Mouse (Mus musculus) limb, embryonic 14.5 days (tissue): ENCODE data around the gene Mipol1. TPM values are rescaled to one million over a fixed set of nuclear protein-coding genes. Genes with fewer than 3 reads are reported as not detected.

Source experiments
- ATAC-seq: fragments of 200-750 bp; cut with Nextera tagmentation; 2 replicates; pipeline ENCODE4 v1.8.0; 2017; ENCODE audit warnings: low read depth, moderate number of reproducible peaks, moderate TSS enrichment; ENCODE audit not compliant: low FRiP score
- DNase-seq: peaks from one replicate; pipeline ENCODE4 v3.0.0-alpha.2; 2015; ENCODE audit warnings: low spot score
- H3K27ac ChIP-seq: fragments of 300-500 bp; sonication (generic); replicated peaks from 2 replicates; pipeline ENCODE4 v1.5.1; 2014; ENCODE audit warnings: low read depth, mild to moderate bottlenecking, low read length, moderate library complexity, mixed read lengths
- H3K27me3 ChIP-seq: fragments of 300-500 bp; sonication (generic); 2 replicates; pipeline ENCODE4 v1.6.1; 2014; ENCODE audit warnings: low read length, mixed read lengths; ENCODE audit not compliant: control insufficient read depth, insufficient read depth
- H3K36me3 ChIP-seq: fragments of 300-500 bp; sonication (generic); 2 replicates; pipeline ENCODE4 v1.6.1; 2014; ENCODE audit warnings: mild to moderate bottlenecking, low read length, moderate library complexity, mixed read lengths; ENCODE audit not compliant: control insufficient read depth, insufficient read depth
- H3K4me1 ChIP-seq: fragments of 300-500 bp; sonication (generic); 2 replicates; pipeline ENCODE4 v1.6.1; 2014; ENCODE audit warnings: antibody characterized with exemption, low read length, mixed read lengths; ENCODE audit not compliant: control insufficient read depth, insufficient read depth
- H3K4me2 ChIP-seq: fragments of 300-500 bp; sonication (generic); replicated peaks from 2 replicates; pipeline ENCODE4 v1.6.1; 2014; ENCODE audit warnings: low read depth, mild to moderate bottlenecking, low read length, moderate library complexity; ENCODE audit not compliant: severe bottlenecking
- H3K4me3 ChIP-seq: fragments of 300-500 bp; sonication (generic); replicated peaks from 2 replicates; pipeline ENCODE4 v1.5.1; 2014; ENCODE audit warnings: low read length
- H3K9ac ChIP-seq: fragments of 300-500 bp; sonication (generic); 2 replicates; pipeline ENCODE4 v1.6.1; 2014; ENCODE audit warnings: mild to moderate bottlenecking, low read depth, low read length, moderate library complexity; ENCODE audit not compliant: severe bottlenecking
- H3K9me3 ChIP-seq: fragments of 300-500 bp; sonication (generic); 2 replicates; pipeline ENCODE4 v1.6.1; 2016; ENCODE audit warnings: low read length; ENCODE audit not compliant: control insufficient read depth
- POLR2A ChIP-seq: fragments of 200-500 bp; IDR thresholded peaks from 2 replicates; pipeline ENCODE4 v1.8.0; 2012; ENCODE audit warnings: inconsistent platforms, mild to moderate bottlenecking, moderate library complexity, borderline replicate concordance; ENCODE audit not compliant: insufficient read depth, insufficient read length; ENCODE audit errors: extremely low read depth
- WGBS: fragments of 180-500 bp; shearing (Covaris S2); extraction: QIAGEN DNeasy Blood & Tissue Kit; methylation state at CpG from one replicate; pipeline ENCODE4 v1.1.7; 2014; 5-methylcytosine and 5-hydroxymethylcytosine counted together
- polyA plus RNA-seq, 2 experiments: library from polyadenylated mRNA; depleted of rRNA in 1 of 2; stranded (reverse) in 1 of 2; unstranded in 1 of 2; fragments of >200 nt; fragmentation: Nextera tagmentation in 1 of 2; extraction: Ambion mirVana in 1 of 2; gene quantifications; 2 replicates each; pipeline versions ENCODE4 v1.2.1 to v1.2.3; 2012 to 2014

Gene Mipol1
- polyA plus RNA-seq, 2 experiments: 5.3 to 8.2 TPM

DNA sequence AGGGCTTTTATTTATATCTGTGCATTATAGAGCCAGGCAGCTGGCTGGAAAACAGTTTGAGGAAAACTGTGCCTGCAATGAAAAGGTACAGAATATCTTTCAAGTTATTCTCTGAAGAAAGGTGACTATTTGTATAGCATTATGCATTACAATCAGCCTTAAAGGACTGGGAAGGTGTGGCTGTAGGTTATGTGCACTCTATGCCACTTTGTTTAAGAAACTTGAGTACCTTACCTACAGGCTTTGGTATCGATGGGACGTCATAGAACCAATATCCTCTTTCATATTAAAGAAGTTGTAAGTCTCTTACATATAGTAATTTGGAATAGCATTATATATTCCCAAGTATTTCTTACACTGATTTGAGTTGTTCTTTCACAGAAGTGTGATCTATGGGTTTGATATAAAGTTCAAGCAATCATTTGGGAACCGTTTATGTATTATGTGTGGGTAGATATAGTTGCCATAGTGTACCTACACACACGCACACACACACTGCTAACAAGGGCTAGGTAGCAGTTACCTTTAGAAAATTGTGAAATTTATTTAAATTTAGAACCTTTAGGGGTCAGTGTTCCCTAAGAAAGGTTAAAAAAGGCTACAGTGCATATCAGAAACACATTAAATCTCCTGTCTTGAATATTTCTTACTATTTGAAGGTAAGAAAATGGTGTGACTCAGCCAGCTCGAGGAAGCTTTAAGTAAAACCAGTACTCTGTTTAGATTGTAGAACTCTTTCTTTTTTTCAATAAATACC lies 55.3 kb downstream of the Mipol1 start:
- Histone ChIP-seq H3K27ac (no peak overlapping the region), H3K36me3 (no peaks in the 10 kb centered on the region), H3K4me1 (no peaks in the 10 kb centered on the region), H3K27me3 (no peaks in the 10 kb centered on the region), H3K4me3 (no peak overlapping the region), H3K4me2 (no peak overlapping the region), H3K9me3 (no peaks in the 10 kb centered on the region), H3K9ac (no peak overlapping the region)
- 77% methylated on average over 5 of the region's 5 CpGs for WGBS
- DNase-seq: no peak
- no peak for TF ChIP-seq POLR2A
- ATAC-seq: no peak

DNA sequence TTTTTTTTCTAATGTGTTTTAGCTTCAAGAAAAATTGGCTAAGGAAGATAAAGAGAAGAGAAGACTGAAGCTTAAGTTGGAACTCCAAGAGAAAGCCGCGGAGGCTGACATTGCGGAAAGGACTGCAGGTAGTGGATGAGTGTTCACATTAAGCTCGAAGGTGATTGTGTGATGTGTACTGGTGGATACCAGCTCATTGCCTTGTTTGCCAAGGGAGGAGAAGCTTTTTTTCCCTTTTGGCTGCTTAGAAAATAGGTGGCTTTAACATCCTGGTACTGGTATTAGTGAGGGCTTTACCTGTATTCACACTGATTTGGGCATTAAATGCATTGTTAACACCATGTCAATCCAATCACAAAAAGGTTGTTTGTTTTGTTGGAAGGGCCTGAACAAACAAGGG lies 77.1 kb downstream of the Mipol1 start:
- H3K9me3 ChIP-seq: no peaks in the 10 kb centered on the region
- no peak overlapping the region for H3K9ac ChIP-seq
- TF ChIP-seq POLR2A: no peak
- H3K27me3 ChIP-seq: no peaks in the 10 kb centered on the region
- no peaks in the 10 kb centered on the region for H3K36me3 ChIP-seq
- no peak overlapping the region for H3K4me2 ChIP-seq
- no peak for ATAC-seq
- H3K4me1 ChIP-seq: no peaks in the 10 kb centered on the region
- no peak overlapping the region for H3K27ac ChIP-seq
- WGBS: 92% methylated on average over 4 of the region's 4 CpGs
- H3K4me3 ChIP-seq: no peak overlapping the region
- DNase-seq: no peak

DNA sequence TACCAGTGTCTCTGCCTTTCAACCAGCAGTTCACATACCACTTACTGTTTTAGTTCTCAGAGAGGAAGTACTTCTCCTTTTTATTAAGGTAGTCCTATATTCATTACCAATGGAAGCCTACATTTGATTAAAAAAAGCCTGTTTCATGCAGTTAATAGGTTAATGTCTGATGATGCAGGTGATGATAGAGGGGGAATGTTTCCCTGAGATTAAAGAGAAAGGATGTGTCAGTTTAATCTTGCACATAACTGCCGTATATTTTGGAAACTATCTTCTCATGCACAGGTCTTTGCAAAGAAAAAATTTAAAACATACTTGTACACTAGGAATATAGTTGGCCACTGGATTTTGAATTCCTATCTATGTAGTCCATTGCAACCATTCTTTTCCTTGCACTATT lies 77.5 kb downstream of the Mipol1 start:
- no peak overlapping the region for H3K27ac ChIP-seq

DNA sequence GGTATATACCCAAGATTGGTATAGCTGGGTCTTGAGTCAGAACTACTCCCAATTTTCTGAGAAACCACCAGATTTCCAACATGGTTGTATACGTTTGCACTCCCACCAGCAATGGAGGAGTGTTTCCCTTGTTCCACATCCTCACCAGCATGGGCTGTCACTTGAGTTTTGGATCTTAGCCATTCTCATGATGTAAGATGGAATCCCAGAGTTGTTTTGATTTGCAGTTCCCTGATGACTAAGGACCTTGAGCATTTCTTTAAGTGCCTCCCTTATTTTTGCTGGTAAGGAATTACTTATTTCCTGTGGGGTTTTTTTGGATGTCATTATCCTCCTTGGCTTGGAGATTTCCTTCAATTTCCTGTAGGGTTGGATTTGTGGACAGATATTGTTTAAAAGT lies 108.8 kb downstream of the Mipol1 start:
- Histone ChIP-seq H3K27me3 (no peaks in the 10 kb centered on the region), H3K36me3 (no peaks in the 10 kb centered on the region), H3K4me1 (no peaks in the 10 kb centered on the region), H3K9ac (no peak overlapping the region), H3K4me2 (no peak overlapping the region), H3K4me3 (no peak overlapping the region), H3K27ac (no peak overlapping the region), H3K9me3 (no peaks in the 10 kb centered on the region)
- ATAC-seq (no peak), DNase-seq (no peak)
- 87% methylated on average over 1 of the region's 1 CpGs for WGBS
- no peak for TF ChIP-seq POLR2A

More for the DNA sequence above, 77.5 kb downstream of the Mipol1 start:
- Histone ChIP-seq H3K4me3 (no peak overlapping the region), H3K36me3 (no peaks in the 10 kb centered on the region), H3K4me1 (no peaks in the 10 kb centered on the region), H3K4me2 (no peak overlapping the region), H3K27me3 (no peaks in the 10 kb centered on the region), H3K9me3 (no peaks in the 10 kb centered on the region), H3K9ac (no peak overlapping the region)
- 82% methylated on average over 1 of the region's 1 CpGs for WGBS
- ATAC-seq: no peak
- TF ChIP-seq POLR2A: no peak
- DNase-seq: no peak

DNA sequence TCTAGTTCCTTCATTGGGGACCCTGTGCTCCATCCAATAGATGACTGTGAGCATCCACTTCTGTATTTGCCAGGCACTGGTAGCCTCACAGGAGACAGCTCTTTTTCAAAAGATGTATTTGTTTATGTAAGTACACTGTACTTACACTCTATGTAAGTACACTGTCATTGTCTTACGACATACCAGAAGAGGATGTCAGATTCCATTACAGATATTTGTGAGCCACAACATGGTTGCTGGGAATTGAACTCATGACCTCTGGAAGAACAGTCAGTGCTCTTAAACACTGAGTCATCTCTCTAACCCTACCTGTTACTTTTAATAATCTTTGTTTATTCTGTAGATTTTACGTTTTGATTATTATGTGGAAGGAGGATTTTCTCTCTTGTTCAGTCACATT lies 109.9 kb downstream of the Mipol1 start:
- DNase-seq: no peak
- ATAC-seq: no peak
- Histone ChIP-seq H3K36me3 (no peaks in the 10 kb centered on the region), H3K9me3 (no peaks in the 10 kb centered on the region), H3K27me3 (no peaks in the 10 kb centered on the region), H3K4me1 (no peaks in the 10 kb centered on the region), H3K27ac (no peak overlapping the region), H3K9ac (no peak overlapping the region), H3K4me2 (no peak overlapping the region), H3K4me3 (no peak overlapping the region)
- 91% methylated on average over 2 of the region's 2 CpGs for WGBS
- no peak for TF ChIP-seq POLR2A

DNA sequence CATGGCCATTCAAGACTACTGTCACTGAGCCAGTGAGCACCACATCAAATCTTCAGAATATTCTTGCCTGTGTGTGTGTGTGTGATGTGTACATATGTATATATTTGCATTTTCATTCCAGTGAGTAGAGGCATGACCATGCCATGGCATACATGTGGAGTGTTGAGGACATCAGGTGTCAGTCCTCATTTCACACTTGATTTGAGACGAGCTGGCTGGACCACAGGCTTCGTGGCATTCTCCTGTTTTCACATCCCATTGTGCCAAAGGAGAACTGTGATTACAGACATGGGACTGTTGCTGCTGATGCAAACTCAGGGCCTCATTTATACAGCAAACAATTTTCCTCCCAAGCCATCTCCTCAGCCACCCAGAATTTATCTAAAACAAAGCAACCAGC lies 132.5 kb downstream of the Mipol1 start:
- Histone ChIP-seq H3K27me3 (no peaks in the 10 kb centered on the region), H3K9ac (no peak overlapping the region), H3K36me3 (no peaks in the 10 kb centered on the region), H3K4me1 (no peaks in the 10 kb centered on the region), H3K4me3 (no peak overlapping the region), H3K9me3 (no peaks in the 10 kb centered on the region), H3K4me2 (no peak overlapping the region), H3K27ac (no peak overlapping the region)
- ATAC-seq: no peak
- no peak for DNase-seq
- TF ChIP-seq POLR2A: no peak
- 75% methylated on average over 2 of the region's 2 CpGs for WGBS
